Mouse (Mus musculus) T-cell, adult 2 months (primary cell): ENCODE measurements around the gene Olfr847.

Source experiments
- DNase-seq: peaks from one replicate; pipeline ENCODE4 v3.0.0; 2022; ENCODE audit warnings: low spot score

The Olfr847 gene

DNA sequence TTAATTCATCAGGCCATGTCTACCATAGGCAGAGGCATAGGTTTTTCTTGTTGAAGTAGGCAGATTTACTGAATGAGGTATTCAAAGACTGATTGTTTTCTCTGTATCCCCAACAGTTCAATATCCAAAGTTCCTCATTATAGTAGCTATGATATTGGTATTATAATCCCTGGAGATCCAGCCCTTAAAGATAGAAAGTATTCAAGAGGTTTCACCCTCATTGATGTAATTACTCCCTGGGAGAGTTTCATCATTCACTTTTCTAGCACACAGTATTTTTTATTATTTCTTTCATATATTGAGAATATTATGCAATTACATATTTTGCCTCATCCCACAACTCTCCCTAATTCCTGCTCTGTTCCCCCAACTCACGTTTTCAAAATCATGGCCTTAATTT, at the start of gene Olfr847:
Olfr847 (minus strand) TSS at position 101 of the 400 bp plus-strand sequence.
- no peak for DNase-seq

DNA sequence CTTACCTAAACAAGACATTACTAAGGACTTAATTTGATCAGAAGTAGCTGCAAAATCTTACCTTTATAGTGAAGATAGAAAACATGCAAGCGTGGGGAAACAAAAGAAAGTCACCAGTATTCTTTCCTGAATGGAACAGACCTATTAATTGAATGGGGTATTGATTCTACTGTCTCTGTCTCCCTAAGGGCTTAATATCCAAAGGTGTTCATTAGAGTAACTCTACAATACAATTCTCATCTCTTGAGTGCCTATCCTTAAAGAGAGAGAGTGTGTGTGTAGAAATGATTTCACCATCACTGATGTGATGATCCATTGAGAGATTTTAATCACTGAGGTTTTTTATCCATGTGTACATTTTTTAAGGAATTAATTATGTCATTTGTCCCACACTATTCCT, 14.6 kb downstream of the Olfr847 start, which contains the start of gene Olfr846:
Olfr846 (minus strand) TSS at position 101 of the 400 bp plus-strand sequence.
- DNase-seq = no peak

DNA sequence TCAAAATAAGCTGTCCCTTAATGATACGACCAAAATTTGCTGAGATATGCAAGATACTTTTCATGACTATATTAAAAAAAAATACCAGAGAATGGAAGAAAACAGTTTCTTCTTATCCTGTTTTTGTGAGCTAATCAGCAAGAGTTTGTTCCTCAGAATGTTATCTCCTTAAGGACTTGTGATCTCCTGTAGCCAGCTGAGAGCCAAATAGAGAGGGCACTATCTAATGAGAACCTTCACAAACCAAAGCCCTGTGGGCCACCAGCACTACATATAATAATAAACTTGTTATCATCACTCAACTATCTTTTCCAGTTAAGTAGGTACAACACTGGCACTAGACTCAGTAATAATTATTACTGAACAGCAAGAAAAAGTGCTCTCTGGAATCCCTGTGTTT, 42.3 kb downstream of the Olfr847 start, which contains the start of gene Olfr845:
Olfr845 (plus strand) TSS at position 301 of the 400 bp plus-strand sequence.
- DNase-seq = no peak
